In the genomic region with DNA sequence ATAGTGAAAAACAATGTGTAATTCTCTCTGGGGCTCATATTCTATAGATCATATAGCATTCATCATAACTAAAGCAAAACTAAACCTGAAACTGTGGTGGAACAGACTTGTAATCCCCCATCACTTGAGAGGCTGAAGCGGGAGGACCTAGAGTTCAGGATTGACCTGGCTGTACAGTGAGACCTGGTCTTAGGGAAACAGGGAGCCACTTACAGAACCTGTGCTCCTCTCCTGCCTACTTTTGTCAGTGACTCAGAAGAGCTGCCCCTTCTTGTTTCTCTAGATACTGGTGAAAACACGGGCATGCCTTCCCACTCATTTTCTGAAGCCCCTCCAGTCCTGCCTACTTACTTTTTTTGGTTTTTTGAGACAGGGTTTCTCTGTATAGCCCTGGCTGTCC, we compare ENCODE assay signal across 23 mouse cellular contexts. TPM values are rescaled to one million over a fixed set of nuclear protein-coding genes. Genes with fewer than 3 reads are reported as not detected.
A peak's percentile ranks its signal among the peaks of the same experiment; 100 is the strongest.
DNase-seq lines count a peak whose midpoint lies in the region.
"Had no signal": no experiment of that assay in that cellular context is flagged by ENCODE, and none has a peak within 500 bp of the region (broad histone marks: within the 10 kb centered on the region; RNA-seq: fewer than 3 reads in every experiment).

No protein-coding gene starts in this region.

- peak; percentile 64 for DNase-seq in heart, adult 11 months
- no peak for DNase-seq in heart, adult 8-10 months (ENCODE audit: low spot score)
- peak; percentile 21 to 30 for DNase-seq in B cell, adult 2 months
- DNase-seq in ZHBTc4 (ENCODE audit: low read depth, low spot score), result peak; percentile 82
- DNase-seq in naive thymus-derived CD4-positive, alpha-beta T cell, adult 2 months (ENCODE audit: low read depth), result peak; percentile 40
- DNase-seq in right cerebral cortex, postnatal 14 days, result no peak
- DNase-seq in adrenal gland, postnatal 10 days, result no peak
- DNase-seq: adrenal gland, postnatal 25 days; cerebellum, adult 11-12 months; cerebellum, adult 9-11 months; embryo, embryonic 11 days; kidney, adult 2 months; kidney, postnatal 10 days; liver, embryonic 13.5 days; lung, adult 18-20 months; midbrain, embryonic 14.5 days; right cerebral cortex, postnatal 25 days; spleen, adult 18-20 months; thymus, postnatal 14 days had no signal

RNA-seq across cellular contexts. Expression of gene Eef1a1, which starts 14.7 kb away (rescaled TPM):
- 100 to 1,000 TPM; 830 to 950 (median 884) TPM for total RNA-seq in heart, adult 8-10 months (2022)
- 1,000 to 10,000 TPM; 6,172 to 6,732 TPM for total RNA-seq in adrenal gland, postnatal 10 days (2021)

RNA-seq across cellular contexts. Expression of gene Gm17324, which starts 25.7 kb away (rescaled TPM):
- not detected for total RNA-seq in heart, adult 8-10 months (2022)
- under 1 TPM in 1 of 2 experiments, not detected in 1; 0.60 TPM for total RNA-seq in adrenal gland, postnatal 10 days (2021)
- total RNA-seq: adrenal gland, postnatal 25 days; gastrocnemius, adult 8-10 months; heart, postnatal 25 days; monocyte, adult 5-6 weeks; neutrophil, adult 5-6 weeks had no signal

RNA-seq across cellular contexts. Expression of gene Mto1, which starts 26.3 kb away (rescaled TPM):
- total RNA-seq in heart, adult 8-10 months (2022), result 10 to 100 TPM; 23.6 to 29.9 (median 27.6) TPM
- total RNA-seq in adrenal gland, postnatal 10 days (2021), result 10 to 100 TPM; 23.6 to 29.8 TPM

RNA-seq across cellular contexts. Expression of gene Cgas, which starts 31.2 kb away (rescaled TPM):
- total RNA-seq in heart, adult 8-10 months (2022), result under 1 TPM; 0.16 to 0.44 (median 0.28) TPM
- 1 to 10 TPM; 1.3 to 1.8 TPM for total RNA-seq in adrenal gland, postnatal 10 days (2021)

Comparison
In these comparisons a context has a peak if more than half of its experiments do, and no peak if none do; other contexts are left out.
1. DNase-seq: peak in heart, adult 11 months (single experiment), B cell, adult 2 months (2 of 2), ZHBTc4 (single experiment) and naive thymus-derived CD4-positive, alpha-beta T cell, adult 2 months (single experiment); none in heart, adult 8-10 months (single experiment), right cerebral cortex, postnatal 14 days (single experiment) and adrenal gland, postnatal 10 days (single experiment).
2. RNA of gene Eef1a1, which starts 14.7 kb away (total RNA-seq): 6,172 to 6,732 TPM in adrenal gland, postnatal 10 days; 830 to 950 TPM in heart, adult 8-10 months; every median in the first group is over 4 times any median in the second.